Mouse (Mus musculus): ENCODE results near the gene Lmo4. TPM values are rescaled to one million over a fixed set of nuclear protein-coding genes. Genes with fewer than 3 reads are reported as not detected.
A peak's percentile ranks its signal among the peaks of the same experiment; 100 is the strongest.

Lmo4 gene
- polyA plus RNA-seq, 1 experiment: 28.9 TPM

GRCm38 (mm10) chr3:144229312-144229711, 24.3 kb upstream of the Lmo4 start:
- Histone ChIP-seq H3K4me1 (ENCODE audit: control insufficient read depth, insufficient read depth, low read length) (no peaks in the 10 kb centered on the region), H3K27ac (ENCODE audit: insufficient read depth, low read length) (no peak overlapping the region), H3K9ac (ENCODE audit: low read depth, poor library complexity, severe bottlenecking) (no peak overlapping the region), H3K4me3 (ENCODE audit: low read depth, low read length) (no peak overlapping the region), H3K27me3 (ENCODE audit: control insufficient read depth, insufficient read depth, low read length, poor library complexity, severe bottlenecking) (no peaks in the 10 kb centered on the region; the same call in 1 of the 2 replicates), H3K9me3 (replicated peaks; ENCODE audit: control insufficient read depth, insufficient read depth, low read length, poor library complexity, severe bottlenecking) (no peaks in the 10 kb centered on the region), H3K36me3 (ENCODE audit: control insufficient read depth, insufficient read depth, low read length, poor library complexity, severe bottlenecking) (no peaks in the 10 kb centered on the region)
- TF ChIP-seq CTCF (IDR thresholded peaks at IDR 0.05; ENCODE audit: low read depth, low read length) (no peak), EP300 (IDR thresholded peaks at IDR 0.05; ENCODE audit: insufficient read depth, low read depth, low read length) (no peak), POLR2A (IDR thresholded peaks at IDR 0.05; ENCODE audit: insufficient read depth, low read length) (no peak)

GRCm38 (mm10) chr3:144225456-144226240, 20.6 kb upstream of the Lmo4 start:
- Histone ChIP-seq H3K9ac (ENCODE audit: low read depth, poor library complexity, severe bottlenecking) (no peak overlapping the region), H3K36me3 (ENCODE audit: control insufficient read depth, insufficient read depth, low read length, poor library complexity, severe bottlenecking) (no peaks in the 10 kb centered on the region), H3K27me3 (ENCODE audit: control insufficient read depth, insufficient read depth, low read length, poor library complexity, severe bottlenecking) (no peaks in the 10 kb centered on the region; the same call in 1 of the 2 replicates), H3K4me3 (ENCODE audit: low read depth, low read length) (no peak overlapping the region), H3K27ac (ENCODE audit: insufficient read depth, low read length) (no peak overlapping the region), H3K9me3 (replicated peaks; ENCODE audit: control insufficient read depth, insufficient read depth, low read length, poor library complexity, severe bottlenecking) (no peaks in the 10 kb centered on the region; the same call in 1 of the 2 replicates), H3K4me1 (ENCODE audit: control insufficient read depth, insufficient read depth, low read length) (no peaks in the 10 kb centered on the region)
- TF ChIP-seq EP300 (IDR thresholded peaks at IDR 0.05; ENCODE audit: insufficient read depth, low read depth, low read length) (no peak), CTCF (IDR thresholded peaks at IDR 0.05; ENCODE audit: low read depth, low read length) (no peak), POLR2A (IDR thresholded peaks at IDR 0.05; ENCODE audit: insufficient read depth, low read length) (no peak)

- Histone ChIP-seq H3K4me3 (ENCODE audit: low read depth, low read length) (no peak overlapping the region), H3K9me3 (replicated peaks; ENCODE audit: control insufficient read depth, insufficient read depth, low read length, poor library complexity, severe bottlenecking) (no peaks in the 10 kb centered on the region; the same call in 1 of the 2 replicates), H3K36me3 (ENCODE audit: control insufficient read depth, insufficient read depth, low read length, poor library complexity, severe bottlenecking) (no peaks in the 10 kb centered on the region), H3K27me3 (ENCODE audit: control insufficient read depth, insufficient read depth, low read length, poor library complexity, severe bottlenecking) (no peaks in the 10 kb centered on the region; the same call in 1 of the 2 replicates), H3K9ac (ENCODE audit: low read depth, poor library complexity, severe bottlenecking) (no peak overlapping the region), H3K4me1 (ENCODE audit: control insufficient read depth, insufficient read depth, low read length) (no peaks in the 10 kb centered on the region), H3K27ac (ENCODE audit: insufficient read depth, low read length) (no peak overlapping the region)
- TF ChIP-seq EP300 (IDR thresholded peaks at IDR 0.05; ENCODE audit: insufficient read depth, low read depth, low read length): no peak
- no peak for TF ChIP-seq CTCF (IDR thresholded peaks at IDR 0.05; ENCODE audit: low read depth, low read length)
- no peak for TF ChIP-seq POLR2A (IDR thresholded peaks at IDR 0.05; ENCODE audit: insufficient read depth, low read length)
Measured at GRCm38 (mm10) chr3:144224594-144224993, 19.6 kb upstream of the Lmo4 start.

- H3K36me3 ChIP-seq (ENCODE audit: control insufficient read depth, insufficient read depth, low read length, poor library complexity, severe bottlenecking): no peaks in the 10 kb centered on the region
- H3K9me3 ChIP-seq (replicated peaks; ENCODE audit: control insufficient read depth, insufficient read depth, low read length, poor library complexity, severe bottlenecking): no peaks in the 10 kb centered on the region; the same call in 1 of the 2 replicates
- no peak overlapping the region for H3K27ac ChIP-seq (ENCODE audit: insufficient read depth, low read length)
- no peak for TF ChIP-seq EP300 (IDR thresholded peaks at IDR 0.05; ENCODE audit: insufficient read depth, low read depth, low read length)
- no peaks in the 10 kb centered on the region for H3K27me3 ChIP-seq (ENCODE audit: control insufficient read depth, insufficient read depth, low read length, poor library complexity, severe bottlenecking)
- H3K4me1 ChIP-seq (ENCODE audit: control insufficient read depth, insufficient read depth, low read length): no peaks in the 10 kb centered on the region
- no peak overlapping the region for H3K4me3 ChIP-seq (ENCODE audit: low read depth, low read length)
- H3K9ac ChIP-seq (ENCODE audit: low read depth, poor library complexity, severe bottlenecking): no peak overlapping the region
Measured at GRCm38 (mm10) chr3:144223377-144224105, 18.5 kb upstream of the Lmo4 start.

GRCm38 (mm10) chr3:144222381-144222780, 17.4 kb upstream of the Lmo4 start:
- H3K4me1 ChIP-seq (ENCODE audit: control insufficient read depth, insufficient read depth, low read length): no peaks in the 10 kb centered on the region
- H3K9ac ChIP-seq (ENCODE audit: low read depth, poor library complexity, severe bottlenecking): no peak overlapping the region
- TF ChIP-seq CTCF (IDR thresholded peaks at IDR 0.05; ENCODE audit: low read depth, low read length): no peak
- no peak for TF ChIP-seq POLR2A (IDR thresholded peaks at IDR 0.05; ENCODE audit: insufficient read depth, low read length)
- no peak for TF ChIP-seq EP300 (IDR thresholded peaks at IDR 0.05; ENCODE audit: insufficient read depth, low read depth, low read length)

GRCm38 (mm10) chr3:144207498-144207897, 2.5 kb upstream of the Lmo4 start:
- H3K27me3 ChIP-seq (ENCODE audit: control insufficient read depth, insufficient read depth, low read length, poor library complexity, severe bottlenecking): no peaks in the 10 kb centered on the region; the same call in 1 of the 2 replicates
- H3K36me3 ChIP-seq (ENCODE audit: control insufficient read depth, insufficient read depth, low read length, poor library complexity, severe bottlenecking): no peaks in the 10 kb centered on the region
- no peak for TF ChIP-seq EP300 (IDR thresholded peaks at IDR 0.05; ENCODE audit: insufficient read depth, low read depth, low read length)
- TF ChIP-seq POLR2A (IDR thresholded peaks at IDR 0.05; ENCODE audit: insufficient read depth, low read length): no peak
- peak; percentile 17 for TF ChIP-seq CTCF (IDR thresholded peaks at IDR 0.05; ENCODE audit: low read depth, low read length)
- H3K27ac ChIP-seq (ENCODE audit: insufficient read depth, low read length): no peak overlapping the region
- H3K9me3 ChIP-seq (replicated peaks; ENCODE audit: control insufficient read depth, insufficient read depth, low read length, poor library complexity, severe bottlenecking): no peaks in the 10 kb centered on the region
- peaks cover 1% of the 10 kb centered on the region for H3K4me1 ChIP-seq (ENCODE audit: control insufficient read depth, insufficient read depth, low read length)
- H3K9ac ChIP-seq (ENCODE audit: low read depth, poor library complexity, severe bottlenecking): no peak overlapping the region
- no peak overlapping the region for H3K4me3 ChIP-seq (ENCODE audit: low read depth, low read length)

More at GRCm38 (mm10) chr3:144222381-144222780, 17.4 kb upstream of the Lmo4 start:
- Histone ChIP-seq H3K9me3 (replicated peaks; ENCODE audit: control insufficient read depth, insufficient read depth, low read length, poor library complexity, severe bottlenecking) (no peaks in the 10 kb centered on the region; the same call in 1 of the 2 replicates), H3K27ac (ENCODE audit: insufficient read depth, low read length) (no peak overlapping the region), H3K36me3 (ENCODE audit: control insufficient read depth, insufficient read depth, low read length, poor library complexity, severe bottlenecking) (no peaks in the 10 kb centered on the region), H3K4me3 (ENCODE audit: low read depth, low read length) (no peak overlapping the region), H3K27me3 (ENCODE audit: control insufficient read depth, insufficient read depth, low read length, poor library complexity, severe bottlenecking) (no peaks in the 10 kb centered on the region)

All from ES-Bruce4 (cell line).